Mouse (Mus musculus) megakaryocyte, adult 5-6 weeks (primary cell): ENCODE data around the gene Tmem140. TPM values are rescaled to one million over a fixed set of nuclear protein-coding genes. Genes with fewer than 3 reads are reported as not detected.
A peak's percentile ranks its signal among the peaks of the same experiment; 100 is the strongest.

Experiments
- ATAC-seq: 2 replicates; pipeline ENCODE4 v1.8.0; 2016; ENCODE audit warnings: mild to moderate bottlenecking, inconsistent platforms; ENCODE audit not compliant: poor library complexity, severe bottlenecking
- total RNA-seq, 2 experiments: library from RNA; stranded (forward) in 1 of 2; stranded (reverse) in 1 of 2; fragments of 153-499, 151-499 nt in 1 of 2; fragments of 221-1000, 200-1000 nt in 1 of 2; gene quantifications; 2 replicates each; pipeline versions ENCODE4 v1.2.3 to v1.2.4; 2015 to 2017

Gene Tmem140
- total RNA-seq, 2 experiments from 2014 or later, result 2.8 to 3.1 TPM

DNA sequence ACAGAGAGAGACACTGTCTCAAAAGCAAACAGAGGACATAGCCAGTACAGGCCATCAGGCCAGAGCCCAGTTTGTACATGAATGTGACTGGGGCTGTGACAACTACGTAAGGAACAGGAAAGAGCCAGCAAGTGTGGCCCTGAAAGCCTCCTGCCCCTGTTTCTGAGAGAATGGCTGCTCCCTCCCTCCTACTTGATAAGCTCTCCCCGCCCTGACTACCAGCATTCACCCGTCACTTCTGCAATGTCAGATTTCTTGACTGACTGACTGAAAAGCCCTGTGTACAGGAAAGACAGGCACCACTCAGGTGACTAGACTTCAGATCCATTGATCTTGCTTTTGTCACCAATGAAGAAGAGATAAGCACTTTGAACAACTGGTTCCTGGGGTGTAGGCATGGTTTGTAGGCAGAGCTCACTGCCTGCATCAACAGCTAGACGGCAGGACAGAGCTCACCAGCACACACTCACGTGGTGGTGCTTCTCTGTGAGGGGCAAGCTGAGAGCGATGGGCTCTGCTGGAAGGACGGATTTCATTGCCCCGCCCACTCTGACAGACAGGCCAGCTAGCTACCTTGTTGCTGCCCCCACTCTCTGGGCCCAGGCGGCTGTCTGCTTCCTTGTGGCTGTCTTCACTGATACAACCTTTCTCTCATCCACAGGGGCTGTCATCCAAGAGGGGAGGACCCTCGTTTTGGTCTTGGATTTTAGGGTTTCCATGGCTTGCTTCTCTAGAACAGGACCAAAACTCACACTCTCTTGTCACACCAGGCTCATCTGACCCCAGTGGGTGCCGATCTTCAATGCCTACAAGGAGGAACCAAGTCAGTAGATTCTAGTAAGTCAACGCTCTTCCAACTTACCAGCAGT, 13.3 kb downstream of the Tmem140 start:
- peak; percentile 9 for ATAC-seq

- ATAC-seq, result no peak
Observed at GRCm38 (mm10) chr6:34876835-34877156, 13.8 kb downstream of the Tmem140 start.

DNA sequence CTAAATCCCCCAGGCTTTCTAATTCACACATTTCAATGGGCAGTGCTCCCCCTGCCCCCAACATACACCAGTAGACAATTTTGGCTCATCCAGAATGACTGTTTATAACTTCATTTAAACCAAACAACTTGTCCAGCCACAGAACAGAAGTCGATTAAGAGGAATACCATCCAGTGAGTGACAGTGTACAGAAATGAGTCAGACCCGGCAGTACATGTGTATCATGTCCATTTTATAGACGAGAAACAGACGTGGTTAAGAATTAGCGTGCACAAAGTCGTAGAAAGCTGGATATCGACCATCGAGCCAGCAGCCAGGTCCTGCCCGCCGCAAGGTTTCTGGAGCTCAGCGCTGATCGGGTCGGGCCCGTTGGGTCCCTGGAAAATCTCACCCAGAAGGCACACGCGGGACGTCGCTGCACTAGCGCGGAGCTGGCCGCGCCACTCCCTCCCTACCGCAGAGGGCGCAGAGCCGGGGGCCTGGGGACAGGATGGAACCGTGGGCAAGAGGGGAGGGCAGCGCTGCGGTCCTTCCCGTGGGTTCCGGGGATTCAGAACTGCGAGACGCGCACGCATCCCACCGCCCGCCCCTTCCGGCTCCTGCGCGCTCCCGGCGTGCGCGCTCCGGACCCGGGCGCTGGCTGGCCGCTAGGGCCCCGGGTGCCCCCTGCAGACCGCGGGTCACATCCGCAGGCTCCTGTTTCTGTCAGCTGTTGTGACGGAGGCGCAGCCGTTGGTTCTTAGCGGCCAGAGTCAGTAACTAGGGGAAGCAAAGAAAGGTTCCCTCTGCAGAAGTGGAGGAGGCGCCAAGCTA, 14.8 kb downstream of the Tmem140 start, which contains the start of gene Cyren:
Gene Cyren, minus strand, starts transcription at position 552 of the 813 bp plus-strand sequence.
- ATAC-seq, result peak; percentile 73

DNA sequence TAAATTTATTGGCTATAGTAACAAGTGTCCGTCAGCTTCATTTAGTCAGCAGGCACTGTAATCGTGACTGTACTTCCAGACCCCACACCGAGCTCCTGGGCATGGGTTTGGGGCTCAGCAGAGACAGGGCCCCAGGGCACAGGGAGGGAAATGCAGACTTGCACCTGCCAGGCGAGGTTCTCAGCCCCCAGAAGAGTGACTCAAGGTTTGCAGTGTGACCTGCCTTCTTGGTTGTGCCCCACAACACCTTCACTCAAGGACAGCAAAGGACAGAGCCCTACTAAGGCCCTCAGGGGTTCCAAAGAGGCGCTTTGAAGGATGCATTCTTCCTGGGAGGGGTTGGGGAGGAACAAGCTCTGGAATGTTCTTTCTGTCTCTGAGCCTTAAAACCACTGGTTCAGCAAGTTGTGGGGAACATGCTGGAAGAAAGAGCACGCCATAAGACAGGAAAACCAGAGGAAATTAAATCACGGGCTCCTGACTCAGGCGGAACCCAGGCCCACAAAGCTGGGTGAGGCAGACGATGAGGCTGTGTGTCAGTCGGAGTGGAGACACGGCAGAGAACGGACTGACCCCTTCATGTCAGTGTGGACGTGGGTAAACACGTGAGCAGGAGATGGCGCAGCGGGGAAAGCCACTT, 16.3 kb downstream of the Tmem140 start:
- ATAC-seq, result no peak

- no peak for ATAC-seq
Observed at GRCm38 (mm10) chr6:34879911-34880475, 17.0 kb downstream of the Tmem140 start.

DNA sequence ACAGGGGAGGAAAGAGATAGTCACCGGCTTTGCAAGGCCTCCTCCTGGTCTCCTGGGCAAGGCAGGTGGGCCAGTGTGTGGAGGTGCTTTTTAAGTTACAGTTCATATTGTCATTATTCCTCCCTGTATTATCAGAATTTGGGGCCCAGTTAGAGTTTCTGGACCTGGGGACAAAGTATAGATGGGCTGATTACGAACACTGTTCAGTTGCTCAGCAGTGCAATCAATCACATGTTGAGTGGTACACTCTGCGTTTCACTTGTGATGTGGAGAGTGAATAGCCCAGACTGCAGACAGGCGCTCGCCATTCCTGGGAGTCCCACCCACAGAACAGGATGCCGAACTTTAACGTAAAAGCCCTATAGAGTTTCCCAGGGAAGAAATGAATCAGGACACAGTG, 21.8 kb downstream of the Tmem140 start:
- ATAC-seq, result no peak

DNA sequence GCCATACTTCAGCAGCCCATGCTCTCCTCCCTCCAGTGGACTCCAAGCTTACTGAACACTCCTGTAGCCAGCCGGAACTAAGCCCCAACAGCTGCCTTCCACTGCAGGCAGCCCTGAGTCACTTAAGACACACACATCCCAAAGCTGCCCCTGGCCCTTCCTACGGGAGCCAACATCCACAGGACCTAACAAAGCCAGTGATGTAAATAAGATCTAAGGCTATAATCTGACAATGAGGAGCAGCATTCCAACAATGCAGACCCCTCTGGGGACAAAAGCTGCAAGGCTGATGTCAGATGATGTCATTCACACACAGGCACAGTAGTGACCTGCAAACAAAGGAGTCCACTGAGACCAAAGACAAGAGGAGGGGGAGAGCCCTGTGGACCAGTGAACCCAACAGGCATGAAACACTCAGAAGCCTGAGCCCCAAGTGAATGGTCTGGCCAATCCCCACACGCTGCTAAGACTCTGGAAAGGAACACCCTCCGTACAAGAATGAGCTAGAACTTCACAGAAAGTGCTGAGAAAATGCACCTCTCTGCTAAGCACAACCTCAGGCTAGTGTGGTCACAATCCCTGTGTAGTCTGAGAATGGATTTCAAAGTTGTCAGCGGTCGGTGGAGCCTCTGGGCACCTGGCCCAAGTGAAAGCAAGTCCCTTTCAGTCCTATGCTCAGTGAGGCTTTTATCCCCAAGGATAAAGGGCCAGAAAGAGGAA, 24.3 kb downstream of the Tmem140 start:
- ATAC-seq, result no peak

DNA sequence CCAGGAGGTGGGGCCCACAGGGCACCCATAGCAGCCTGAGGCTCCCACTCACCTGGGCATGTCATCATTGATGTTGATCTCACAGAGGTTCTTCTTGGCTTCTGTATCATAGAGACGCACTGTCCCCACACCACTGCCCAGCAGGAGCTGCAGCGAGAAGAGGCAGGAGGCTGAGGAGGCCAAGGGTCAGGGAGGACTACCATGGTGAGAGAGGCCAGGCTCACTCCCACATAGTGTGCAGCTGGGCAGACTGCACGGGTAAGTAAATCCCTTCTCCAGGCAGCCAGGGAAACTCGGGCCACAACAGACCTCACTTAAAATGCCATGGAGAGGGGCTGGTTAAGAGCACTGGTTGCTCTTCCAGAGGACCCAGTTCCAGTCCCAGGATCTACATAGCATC, 26.2 kb downstream of the Tmem140 start:
- ATAC-seq, result no peak

GRCm38 (mm10) chr6:34895569-34895968, 32.6 kb downstream of the Tmem140 start:
- ATAC-seq, result no peak

GRCm38 (mm10) chr6:34896168-34896780, 33.3 kb downstream of the Tmem140 start:
- ATAC-seq, result no peak

DNA sequence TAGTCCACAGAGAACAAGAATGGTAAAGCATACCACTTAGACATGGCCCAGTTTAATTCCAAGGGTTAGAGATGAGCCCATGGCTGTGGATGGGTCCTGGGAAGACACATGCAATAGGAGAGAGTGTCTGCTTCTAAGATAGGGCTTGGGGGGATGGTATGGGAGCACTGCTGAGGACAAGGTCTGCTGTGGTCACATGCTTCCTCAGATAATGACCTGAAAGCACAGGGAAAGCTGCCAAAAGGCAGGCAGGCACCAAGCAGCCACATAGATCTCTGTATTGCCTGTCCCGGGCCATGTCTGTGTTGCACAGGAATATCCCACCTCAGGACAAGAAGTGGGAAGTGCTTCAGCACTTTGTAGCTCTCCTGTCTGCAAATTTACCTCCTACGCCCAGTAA, 36.2 kb downstream of the Tmem140 start:
- ATAC-seq, result no peak

DNA sequence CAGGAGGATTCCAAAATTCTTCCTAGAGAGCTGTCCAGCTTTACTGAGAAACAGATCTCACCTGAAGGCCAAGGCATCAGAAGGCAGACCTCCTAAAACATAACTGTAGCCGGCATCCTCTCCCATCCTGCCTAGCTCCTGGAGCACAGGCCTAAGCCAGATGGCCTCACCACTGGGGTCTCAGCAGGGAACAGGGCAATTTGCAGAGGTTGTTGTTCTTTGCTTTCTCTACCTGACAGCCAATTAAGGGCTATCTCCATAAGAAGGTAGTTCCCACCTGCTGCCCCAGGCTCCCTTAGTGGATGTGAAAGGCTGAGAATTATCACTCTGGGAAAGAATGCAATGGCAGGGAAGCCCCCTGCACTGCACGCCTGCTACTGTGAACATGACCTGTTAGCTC, 38.0 kb downstream of the Tmem140 start:
- no peak for ATAC-seq

GRCm38 (mm10) chr6:34901911-34902444, 39.0 kb downstream of the Tmem140 start:
- ATAC-seq, result peak; percentile 69

GRCm38 (mm10) chr6:34902578-34902977, 39.6 kb downstream of the Tmem140 start:
- no peak for ATAC-seq

DNA sequence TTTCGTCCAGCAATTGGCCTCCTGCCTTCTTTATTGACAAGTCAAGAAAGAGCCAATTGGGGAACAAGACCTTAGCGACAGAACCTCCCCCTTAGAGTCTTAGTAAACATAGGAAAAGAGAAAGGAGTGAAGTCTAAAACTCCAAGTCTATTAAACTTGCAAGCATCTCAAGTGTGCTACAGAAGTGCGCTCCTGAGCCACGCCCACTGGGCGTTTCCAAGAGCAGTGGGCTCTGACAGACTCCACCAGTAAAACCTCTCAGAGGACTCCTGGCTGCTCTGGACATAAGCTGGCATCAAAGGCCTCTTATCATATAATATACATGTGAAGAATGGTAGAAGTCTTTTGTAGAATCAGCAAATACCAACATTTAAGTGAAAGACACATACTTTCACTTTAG, 40.5 kb downstream of the Tmem140 start:
- no peak for ATAC-seq

DNA sequence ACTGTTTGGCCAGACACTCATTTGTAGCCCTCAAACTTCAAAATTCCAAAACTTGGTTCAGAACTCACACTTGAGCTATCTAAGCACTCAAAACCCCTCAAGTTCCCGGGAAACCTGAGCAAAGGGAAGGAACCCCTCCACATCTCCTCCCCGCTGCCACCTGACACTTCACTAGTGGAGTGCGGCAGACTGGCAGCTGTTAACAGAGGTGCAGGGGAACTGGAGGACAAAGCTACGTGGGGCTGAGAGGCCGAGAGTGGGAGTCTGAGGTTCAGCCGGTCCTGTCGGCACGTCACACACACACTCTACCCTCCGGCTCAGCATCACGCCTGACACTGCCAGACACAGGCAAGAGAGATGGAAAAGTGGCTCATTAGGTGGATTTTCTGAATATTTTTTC, 40.9 kb downstream of the Tmem140 start:
- ATAC-seq, result no peak

- ATAC-seq, result no peak
Observed at GRCm38 (mm10) chr6:34904361-34904760, 41.4 kb downstream of the Tmem140 start.

- no peak for ATAC-seq
Observed at GRCm38 (mm10) chr6:34906125-34906524, 43.2 kb downstream of the Tmem140 start.

DNA sequence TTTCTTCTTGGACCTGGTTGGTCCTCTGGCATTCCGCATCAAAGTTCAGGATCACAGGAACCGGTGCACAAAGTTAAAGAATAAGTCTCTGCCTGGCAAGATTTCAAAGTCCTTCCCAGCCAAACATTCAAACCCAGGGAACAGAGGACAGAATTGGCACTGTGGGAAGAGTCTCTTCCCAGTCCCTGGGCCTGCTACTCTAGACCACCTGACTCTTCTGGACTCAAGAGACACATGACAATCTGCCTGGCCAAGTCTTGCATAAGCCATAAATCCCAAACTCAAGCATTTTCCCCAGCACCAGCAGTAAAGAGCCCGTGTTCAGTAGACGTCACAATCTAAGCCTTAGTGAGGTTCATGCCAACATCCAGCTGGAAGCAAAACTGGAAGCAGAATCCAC, 43.7 kb downstream of the Tmem140 start:
- no peak for ATAC-seq

DNA sequence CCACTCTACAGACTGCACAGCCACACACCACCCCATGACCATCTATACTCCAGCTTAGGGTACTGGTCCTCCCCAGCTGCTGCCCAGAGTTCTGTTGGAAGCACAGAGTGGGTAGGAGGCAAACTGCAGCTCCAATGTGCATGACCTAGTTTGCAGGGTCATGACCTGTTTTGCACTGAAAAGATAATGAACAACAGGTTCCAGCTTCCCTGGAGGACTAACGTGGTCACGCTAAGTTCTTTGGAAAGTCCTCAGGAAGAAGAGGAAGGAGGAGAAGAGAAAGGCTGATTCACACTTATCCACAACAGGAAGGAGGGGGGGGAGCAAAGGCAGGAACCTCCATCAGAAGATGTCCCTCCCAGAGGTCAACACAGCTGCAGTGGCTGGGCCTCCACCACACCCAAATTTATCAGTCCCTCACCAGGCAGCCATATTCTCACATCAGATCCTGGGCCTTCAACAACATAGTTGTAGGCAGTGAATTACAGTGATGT, 44.2 kb downstream of the Tmem140 start:
- no peak for ATAC-seq
